Mouse (Mus musculus) liver, adult 2 months (tissue): ENCODE data around the gene Vps8.

ENCODE experiments used
- CTCF ChIP-seq: fragments of 200-500 bp; IDR thresholded peaks from 2 replicates; pipeline ENCODE4 v1.5.1; 2011; ENCODE audit warnings: low read depth, low read length, control low read depth
- POLR2A ChIP-seq: fragments of 200-500 bp; IDR thresholded peaks from 2 replicates; pipeline ENCODE4 v1.6.1; 2011; ENCODE audit warnings: low read length, control low read depth; ENCODE audit not compliant: insufficient read depth; ENCODE audit errors: extremely low read depth

DNA sequence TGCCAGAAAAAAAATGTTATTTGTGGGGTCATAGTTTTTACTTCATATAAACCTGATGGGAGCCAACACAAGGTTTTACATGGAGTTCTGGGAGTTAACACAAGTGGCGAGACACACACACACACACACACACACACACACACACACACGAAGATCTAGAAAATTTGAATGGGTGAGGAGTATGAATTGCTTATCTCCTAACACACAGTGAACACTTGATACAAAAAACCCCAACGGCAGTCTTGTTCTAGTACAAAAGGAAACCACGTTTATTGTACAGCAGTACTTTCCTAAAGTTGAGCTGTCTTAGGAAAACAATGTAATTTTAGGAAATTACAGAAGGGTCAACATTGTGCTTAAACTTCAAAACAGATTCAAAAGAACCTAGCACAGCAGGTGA lies 225.9 kb downstream of the Vps8 start:
- TF ChIP-seq CTCF (no peak), POLR2A (no peak)
